In genomic region chr17:47843465-47843864, GRCm38 (mm10) we compare ENCODE assay signal across 21 mouse cellular contexts. TPM values are rescaled to one million over a fixed set of nuclear protein-coding genes. Genes with fewer than 3 reads are reported as not detected.
DNase-seq lines count a peak whose midpoint lies in the region; ATAC-seq and TF ChIP-seq lines count a peak whose summit lies in the region.
"Had no signal": no experiment of that assay in that cellular context is flagged by ENCODE, and none has a peak within 500 bp of the region (broad histone marks: within the 10 kb centered on the region; RNA-seq: fewer than 3 reads in every experiment).

No protein-coding gene starts in this region.

- 0 out of 2 replicates have a peak, but pooled peaks have one; percentile 16 for TF ChIP-seq CTCF in kidney, adult 2 months (conservative IDR thresholded peaks at IDR 0.05; ENCODE audit: insufficient read depth, insufficient read length, low read depth, low read length)
- peak; percentile 45 for TF ChIP-seq CTCF in lung, embryonic 14.5 days (IDR thresholded peaks at IDR 0.05; ENCODE audit: low read depth)
- peak; percentile 43; the same call in 1 of the 2 replicates for TF ChIP-seq CTCF in brain, embryonic 14.5 days (IDR thresholded peaks at IDR 0.05; ENCODE audit: borderline replicate concordance, extremely low read depth, insufficient read depth, insufficient read length)

- no peak for ATAC-seq in lung, embryonic 14.5 days (ENCODE audit: insufficient read depth)
- ATAC-seq: forebrain, embryonic 15.5 days had no signal

- H3K27ac ChIP-seq in kidney, adult 2 months (ENCODE audit: insufficient read depth, low read depth, low read length) = no peak overlapping the region
- H3K27ac ChIP-seq in lung, embryonic 14.5 days (ENCODE audit: low read depth) = no peak overlapping the region
- H3K27ac ChIP-seq: embryonic facial prominence, embryonic 13.5 days; forebrain, embryonic 15.5 days; hindbrain, embryonic 15.5 days had no signal

- no peak overlapping the region for H3K4me2 ChIP-seq in lung, embryonic 14.5 days
- H3K4me2 ChIP-seq: embryonic facial prominence, embryonic 13.5 days; forebrain, embryonic 15.5 days; heart, embryonic 11.5 days; hindbrain, embryonic 15.5 days had no signal

- no peak overlapping the region for H3K4me3 ChIP-seq in kidney, adult 2 months (ENCODE audit: insufficient read depth, low read depth, low read length)
- H3K4me3 ChIP-seq in lung, embryonic 14.5 days (ENCODE audit: low read depth, low read length) = no peak overlapping the region
- H3K4me3 ChIP-seq: embryonic facial prominence, embryonic 13.5 days; forebrain, embryonic 15.5 days; hindbrain, embryonic 15.5 days had no signal

- H3K9ac ChIP-seq in lung, embryonic 14.5 days = no peak overlapping the region
- H3K9ac ChIP-seq: embryonic facial prominence, embryonic 13.5 days; forebrain, embryonic 15.5 days; hindbrain, embryonic 15.5 days had no signal

- H3K27me3 ChIP-seq in kidney, adult 2 months (replicated peaks; ENCODE audit: control insufficient read depth, insufficient read depth, low read length) = no peaks in the 10 kb centered on the region
- H3K27me3 ChIP-seq in lung, embryonic 14.5 days (ENCODE audit: insufficient read depth, low read length) = no peaks in the 10 kb centered on the region
- H3K27me3 ChIP-seq: embryonic facial prominence, embryonic 13.5 days; forebrain, embryonic 15.5 days; hindbrain, embryonic 15.5 days had no signal

- H3K9me3 ChIP-seq in lung, embryonic 14.5 days (ENCODE audit: low read depth, low read length) = peaks cover 4% of the 10 kb centered on the region
- H3K9me3 ChIP-seq: embryonic facial prominence, embryonic 13.5 days; forebrain, embryonic 15.5 days; hindbrain, embryonic 15.5 days had no signal

- no peaks in the 10 kb centered on the region for H3K4me1 ChIP-seq in kidney, adult 2 months (ENCODE audit: control insufficient read depth, insufficient read depth, low read length)
- H3K4me1 ChIP-seq in lung, embryonic 14.5 days (ENCODE audit: insufficient read depth) = no peaks in the 10 kb centered on the region; the same call in 1 of the 2 replicates
- H3K4me1 ChIP-seq: forebrain, embryonic 15.5 days; hindbrain, embryonic 15.5 days had no signal

- H3K36me3 ChIP-seq in kidney, adult 2 months (ENCODE audit: control insufficient read depth, insufficient read depth, low read length) = no peaks in the 10 kb centered on the region
- H3K36me3 ChIP-seq in lung, embryonic 14.5 days (ENCODE audit: insufficient read depth) = no peaks in the 10 kb centered on the region
- H3K36me3 ChIP-seq: embryonic facial prominence, embryonic 13.5 days; forebrain, embryonic 15.5 days; G1E; hindbrain, embryonic 15.5 days had no signal

- TF ChIP-seq POLR2A in kidney, adult 2 months (IDR thresholded peaks at IDR 0.05; ENCODE audit: low read depth, low read length) = no peak
- no peak for TF ChIP-seq POLR2A in brain, embryonic 14.5 days (IDR thresholded peaks at IDR 0.05; ENCODE audit: borderline replicate concordance, extremely low read depth, insufficient read depth, insufficient read length, poor library complexity, severe bottlenecking)

- no peak for DNase-seq in kidney, adult 2 months
- DNase-seq in kidney, adult 8-10 months = no peak
- no peak for DNase-seq in lung, embryonic 14.5 days
- no peak for DNase-seq in lung, postnatal 10 days
- peak; percentile 63 for DNase-seq in R1 (ENCODE audit: low read depth, low spot score)
- no peak for DNase-seq in brain, embryonic 14.5 days (ENCODE audit: low read depth)
- DNase-seq in right cerebral cortex, adult 18-20 months = no peak
- DNase-seq in frontal cortex, postnatal 14 days (ENCODE audit: low spot score in 2 of 2) = no peak
- DNase-seq: cerebellum, adult 11-12 months; cerebellum, postnatal 14 days; heart, postnatal 14 days; kidney, adult 11 months; kidney, postnatal 25 days; layer of hippocampus, adult 9-11 months; lung, postnatal 36 days; thymus, postnatal 25 days had no signal

- WGBS in kidney, adult 2 months = 99% methylated on average over 3 of the region's 3 CpGs
- 95% methylated on average over 3 of the region's 3 CpGs for WGBS in lung, embryonic 14.5 days

RNA-seq across cellular contexts. Expression of gene Mdfi, which starts 9.0 kb away (rescaled TPM):
- 4.9 and 6.6 TPM in 2 replicates for polyA plus RNA-seq in kidney, adult 2 months (2012; rRNA removed)
- 38.8 and 43.6 TPM in 2 replicates for polyA plus RNA-seq in lung, embryonic 14.5 days (2014; fragmentation: Nextera tagmentation; extraction: Ambion mirVana)
- polyA plus RNA-seq in brain, embryonic 14.5 days (2012; rRNA removed) = 35.8 and 37.8 TPM in 2 replicates
- polyA plus RNA-seq: G1E had no signal
